Mouse (Mus musculus): ENCODE measurements around the gene Chst8.

Gene Chst8

DNA sequence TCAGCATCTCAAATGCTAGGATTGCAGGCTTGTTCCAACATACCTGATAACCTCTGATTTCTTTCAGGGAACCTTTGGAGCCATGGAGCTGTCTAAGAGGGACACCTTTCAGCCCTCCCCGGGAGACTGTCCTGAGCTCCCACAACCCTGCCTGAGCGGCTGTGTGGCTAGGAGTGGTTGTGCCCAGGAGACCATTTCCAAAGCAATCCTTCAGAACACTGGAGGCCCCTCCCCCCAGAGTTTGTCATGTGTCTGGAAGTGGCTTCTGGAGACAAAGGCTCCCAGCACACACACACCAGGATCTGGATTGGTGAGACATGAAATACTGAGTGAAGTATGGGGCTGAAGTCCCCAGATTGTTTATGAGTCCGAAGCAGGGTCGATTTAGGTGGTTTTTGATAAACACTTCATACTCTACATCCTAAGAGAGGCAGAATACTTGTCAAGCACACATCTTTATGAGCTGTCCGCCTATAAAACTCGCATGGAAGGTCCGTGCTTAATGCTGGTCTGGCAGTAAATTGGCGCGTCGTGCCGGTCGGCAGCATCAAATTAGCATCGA, 12.5 kb downstream of the Chst8 start:
- DNase-seq (ENCODE audit: low read depth), result no peak

DNA sequence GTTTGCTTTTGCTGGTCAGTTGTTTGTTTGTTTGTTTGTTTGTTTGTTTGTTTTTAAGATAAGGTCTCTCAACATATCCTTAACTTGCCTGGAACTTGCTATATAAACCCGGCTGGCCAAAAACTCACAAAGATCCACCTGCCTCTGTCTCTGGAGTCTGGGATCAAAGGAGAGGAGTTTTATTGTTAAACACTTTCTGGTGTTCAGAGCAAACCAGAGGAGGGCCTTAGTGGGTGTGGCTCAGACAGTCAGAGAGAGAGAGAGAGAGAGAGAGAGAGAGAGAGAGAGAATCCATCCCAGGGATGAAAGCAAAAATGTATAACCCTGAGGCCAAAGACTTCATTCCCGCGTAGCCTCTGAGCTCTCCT, 13.1 kb downstream of the Chst8 start:
- no peak for DNase-seq (ENCODE audit: low read depth)

DNA sequence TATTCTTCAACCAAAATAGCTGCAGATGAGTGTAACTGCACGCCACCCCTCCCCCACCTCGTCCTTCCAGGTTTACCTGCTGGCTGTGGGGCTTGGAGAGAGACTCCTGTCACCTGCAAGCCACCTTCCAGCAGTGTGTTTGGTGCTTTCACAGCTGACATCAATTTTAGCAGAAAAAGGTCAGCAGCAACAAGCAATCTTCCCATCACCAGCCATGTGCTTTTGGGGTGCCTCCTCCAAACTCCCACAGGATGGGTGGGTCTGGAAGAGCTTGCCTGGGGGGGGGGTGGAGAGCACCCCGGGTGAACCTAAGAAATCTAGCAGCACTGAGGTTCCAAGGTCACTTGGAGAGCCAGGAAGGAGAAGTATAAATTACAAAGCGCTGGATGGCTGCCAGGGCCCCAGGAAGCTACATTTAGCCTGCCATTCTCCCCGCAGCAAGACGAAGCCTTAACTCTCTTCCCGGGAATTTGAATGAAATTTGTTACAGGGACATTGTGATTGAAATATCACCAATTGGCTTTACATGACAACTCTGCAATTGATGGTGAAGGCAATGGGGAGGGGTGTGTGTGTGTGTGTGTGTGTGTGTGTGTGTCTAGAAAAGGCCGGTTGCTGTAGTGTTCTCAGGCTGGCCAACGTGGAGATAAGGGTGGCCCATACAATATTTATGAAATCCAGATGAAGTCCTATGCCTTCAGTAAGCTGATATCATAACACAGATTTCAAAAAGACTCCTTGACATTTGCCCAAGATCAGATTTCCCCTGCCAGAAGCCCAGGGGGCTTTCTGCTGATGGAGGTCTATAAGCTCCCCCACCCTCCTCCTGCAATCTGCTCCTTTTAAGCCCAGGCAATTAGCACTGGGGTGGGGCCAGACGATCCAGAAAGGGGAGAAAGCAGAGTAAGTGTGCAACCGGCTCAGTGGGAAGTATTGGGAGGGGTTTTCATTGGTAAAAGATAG, 13.8 kb downstream of the Chst8 start:
- DNase-seq (ENCODE audit: low read depth), result no peak

DNA sequence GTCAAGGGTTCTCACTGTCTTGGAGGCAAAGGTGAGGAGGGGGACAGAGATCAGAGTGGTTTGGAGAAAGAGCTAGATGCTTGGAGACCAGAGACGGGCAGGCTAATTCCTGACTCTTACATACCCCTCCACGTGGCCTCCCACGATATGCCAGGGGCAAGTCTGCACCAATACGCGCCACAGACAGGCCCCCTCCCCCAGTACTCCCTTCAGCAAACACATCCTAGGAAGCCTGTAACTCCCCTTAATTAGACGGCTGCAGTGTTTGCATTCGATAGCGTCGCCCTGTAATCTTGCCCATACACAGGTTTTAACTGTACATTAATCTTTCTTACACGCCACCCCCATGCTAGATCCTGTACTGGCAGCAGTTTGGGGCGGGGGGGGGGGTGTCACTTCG, 14.5 kb downstream of the Chst8 start:
- DNase-seq (ENCODE audit: low read depth), result no peak

DNA sequence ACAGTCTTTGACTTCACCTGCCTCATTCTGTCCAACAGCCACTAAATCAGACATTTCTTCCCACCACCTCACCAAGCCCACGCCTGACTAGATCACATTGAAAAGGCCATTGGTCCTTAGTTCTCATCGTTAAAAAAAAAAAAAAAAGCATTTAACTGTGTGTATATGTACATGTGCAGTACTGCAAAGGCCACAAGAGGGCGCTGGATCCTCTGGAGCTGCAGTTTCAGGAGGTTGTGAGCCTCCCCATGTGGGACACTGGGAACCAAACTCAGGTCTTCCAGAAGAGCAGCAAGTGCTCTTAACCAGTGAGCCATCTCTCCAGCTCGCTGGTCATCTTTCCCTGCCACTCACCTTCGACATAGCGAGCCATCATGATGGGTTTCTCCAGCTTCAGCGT, 22.1 kb downstream of the Chst8 start:
- DNase-seq (ENCODE audit: low read depth), result no peak

DNA sequence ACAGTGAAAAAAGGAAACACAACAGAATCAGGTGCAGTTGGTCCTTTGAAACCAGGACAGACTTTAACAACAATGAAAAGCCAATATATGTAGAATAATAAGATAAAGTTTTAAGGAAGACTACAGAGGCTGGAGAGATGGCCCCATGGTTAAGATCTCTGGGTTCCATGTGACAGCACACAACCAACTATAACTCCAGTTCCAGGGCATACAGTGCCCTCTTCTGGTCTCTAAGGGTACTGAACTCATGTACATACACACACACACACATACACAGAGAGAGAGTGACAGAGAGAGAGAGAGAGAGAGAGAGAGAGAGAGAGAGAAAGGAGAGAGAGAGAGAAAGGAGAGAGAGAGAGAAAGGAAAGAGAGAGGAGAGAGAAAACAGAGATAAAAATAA, 25.3 kb downstream of the Chst8 start:
- no peak for DNase-seq (ENCODE audit: low read depth)

DNA sequence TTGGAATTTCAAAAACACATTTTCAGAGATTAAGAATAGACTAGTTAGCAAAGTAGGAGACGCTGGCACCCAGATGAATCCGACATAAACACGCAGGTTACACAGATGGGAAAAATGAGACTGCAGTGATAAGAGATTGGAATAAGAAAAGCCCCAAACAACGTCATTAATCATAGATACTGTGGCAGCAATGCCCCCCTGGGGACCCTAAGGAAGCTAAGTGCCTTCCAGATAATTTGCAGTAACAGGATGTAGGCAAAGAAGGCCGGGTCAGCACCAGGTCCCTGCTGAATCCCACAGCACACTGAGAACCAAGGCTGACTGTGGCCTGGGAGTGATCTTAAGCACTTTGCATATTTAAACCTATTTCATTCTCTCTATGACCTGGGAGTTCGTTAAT, 27.5 kb downstream of the Chst8 start:
- DNase-seq (ENCODE audit: low read depth), result no peak

DNA sequence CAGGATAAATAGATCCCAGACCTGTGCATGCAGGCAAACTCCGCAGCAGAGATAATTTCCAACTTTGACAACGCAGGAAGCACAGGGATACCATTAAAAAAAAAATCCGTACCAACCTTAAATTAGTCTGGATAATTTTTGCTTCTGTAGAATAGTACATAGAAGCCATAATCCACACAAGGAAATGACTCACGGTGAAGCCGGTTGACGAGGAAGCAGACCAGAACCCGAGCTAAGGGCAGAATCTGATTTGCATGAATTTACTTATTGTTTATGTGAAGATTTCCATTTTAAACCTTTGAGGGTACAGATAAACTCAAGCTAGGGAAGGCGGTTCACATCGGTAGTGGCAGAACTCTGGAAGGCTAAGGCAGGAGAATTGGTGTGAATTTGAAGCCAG, 28.0 kb downstream of the Chst8 start:
- DNase-seq (ENCODE audit: low read depth), result no peak

DNA sequence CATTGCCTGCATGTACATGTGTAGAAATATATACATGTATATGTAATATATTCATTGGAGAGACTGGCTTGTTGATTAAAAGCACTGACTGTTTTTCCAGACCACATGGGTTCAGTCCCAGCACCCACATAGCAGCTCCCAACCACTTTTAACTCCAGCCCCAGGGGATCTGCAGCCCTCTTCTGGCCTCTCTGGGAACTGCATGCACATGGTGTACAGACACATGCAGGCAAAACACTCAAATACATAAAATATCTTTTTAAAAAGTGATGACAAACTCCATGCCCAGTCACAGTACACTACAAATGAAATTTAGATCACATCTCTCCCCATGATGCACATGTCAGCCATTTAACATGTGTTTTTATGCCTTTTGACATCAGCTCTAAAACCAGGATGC, 30.5 kb downstream of the Chst8 start:
- DNase-seq (ENCODE audit: low read depth), result no peak

DNA sequence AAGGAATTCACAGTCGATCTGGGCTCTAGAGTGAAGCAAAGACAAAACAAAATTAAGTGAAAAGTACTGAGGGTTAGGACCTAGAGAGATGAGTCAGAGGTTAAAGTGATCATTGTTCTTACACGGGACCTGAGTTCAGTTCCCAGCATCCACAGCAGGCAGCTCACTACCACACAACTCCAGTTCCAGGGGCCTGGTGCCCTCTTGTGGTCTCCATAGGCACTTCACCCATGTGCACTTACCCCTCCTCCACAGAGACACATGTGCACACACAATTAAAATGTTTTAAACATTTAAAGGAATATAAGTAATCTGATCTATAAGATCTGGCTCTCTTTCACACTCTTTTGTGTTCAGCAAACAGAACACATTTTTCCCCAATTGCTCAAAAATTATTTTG, 31.3 kb downstream of the Chst8 start:
- DNase-seq (ENCODE audit: low read depth), result no peak

DNA sequence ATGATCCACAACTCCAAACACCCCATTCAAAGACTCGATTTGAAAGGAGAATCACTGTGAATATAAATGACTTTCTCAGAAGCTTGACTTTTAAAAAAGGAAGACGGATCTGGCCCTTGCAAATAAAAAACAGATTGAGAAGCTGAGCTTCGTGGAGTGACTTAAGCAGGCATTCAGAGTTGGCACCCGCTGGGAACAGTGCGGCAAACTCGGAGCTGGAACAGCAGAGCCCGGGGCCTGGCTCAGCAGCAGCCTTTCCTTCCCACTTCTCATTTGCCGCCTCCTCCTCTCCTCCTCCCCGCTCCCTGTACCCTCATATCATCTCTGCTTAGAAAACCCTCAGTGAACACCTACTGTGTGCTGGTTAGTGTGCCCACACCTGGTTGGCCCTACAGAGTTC, 34.1 kb downstream of the Chst8 start:
- no peak for DNase-seq (ENCODE audit: low read depth)

DNA sequence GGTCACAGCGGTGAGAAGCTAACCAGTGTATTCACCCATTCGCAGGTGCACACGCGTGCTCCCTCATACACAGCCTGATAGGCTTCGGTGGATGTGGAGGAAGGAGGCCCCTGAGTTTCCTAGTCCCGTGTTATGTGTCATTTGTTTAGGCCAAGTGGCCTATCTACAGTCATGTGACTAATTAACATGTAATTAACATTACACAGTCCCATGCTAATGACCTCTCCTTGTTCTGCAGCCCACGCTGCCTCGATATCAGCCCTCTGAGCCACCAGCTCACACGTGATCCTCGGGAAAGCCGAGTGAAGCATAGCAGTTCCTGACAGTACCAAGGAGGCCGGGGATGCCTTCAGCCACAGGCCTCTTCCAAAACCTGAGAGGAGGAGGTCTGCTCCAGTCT, 36.9 kb downstream of the Chst8 start:
- no peak for DNase-seq (ENCODE audit: low read depth)

DNA sequence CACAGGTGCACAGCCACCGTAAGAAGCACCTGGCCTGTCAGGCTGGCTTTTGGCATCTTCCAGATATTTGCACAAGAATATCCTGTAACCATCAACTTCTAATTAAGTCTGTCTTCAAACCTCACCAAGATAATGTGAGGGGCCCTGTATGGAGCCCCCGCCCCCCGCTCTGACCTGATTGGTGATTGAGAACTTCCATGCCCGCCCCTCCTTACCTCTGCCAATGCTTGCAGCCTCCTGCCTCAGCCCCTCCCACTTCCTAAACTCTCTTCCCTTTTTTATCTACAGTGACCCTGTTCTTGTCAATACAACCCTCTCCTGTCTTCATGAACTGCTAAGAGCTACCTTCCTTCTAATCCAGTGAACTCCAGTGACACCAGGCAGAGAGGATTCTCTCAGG, 37.6 kb downstream of the Chst8 start:
- DNase-seq (ENCODE audit: low read depth), result no peak

DNA sequence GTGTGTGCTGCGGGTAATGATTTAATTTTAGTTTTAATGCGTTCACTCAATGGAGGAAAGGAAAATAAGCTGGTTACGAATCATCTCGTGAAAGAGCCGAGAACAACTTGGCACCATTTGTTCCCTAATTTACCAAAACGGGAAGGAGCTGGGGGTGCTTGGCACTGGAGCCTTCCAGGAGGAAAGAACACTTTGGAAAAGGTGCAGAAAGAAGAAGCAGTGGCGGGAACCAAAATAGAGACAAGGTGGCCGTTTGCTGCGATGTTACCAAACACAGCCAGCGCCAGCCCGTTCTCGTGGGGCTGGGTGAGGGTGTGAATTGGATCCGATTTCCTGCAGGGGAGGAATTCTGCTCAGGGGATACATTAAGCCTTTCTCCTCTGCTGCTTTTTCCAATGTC, 38.5 kb downstream of the Chst8 start:
- DNase-seq (ENCODE audit: low read depth), result no peak

DNA sequence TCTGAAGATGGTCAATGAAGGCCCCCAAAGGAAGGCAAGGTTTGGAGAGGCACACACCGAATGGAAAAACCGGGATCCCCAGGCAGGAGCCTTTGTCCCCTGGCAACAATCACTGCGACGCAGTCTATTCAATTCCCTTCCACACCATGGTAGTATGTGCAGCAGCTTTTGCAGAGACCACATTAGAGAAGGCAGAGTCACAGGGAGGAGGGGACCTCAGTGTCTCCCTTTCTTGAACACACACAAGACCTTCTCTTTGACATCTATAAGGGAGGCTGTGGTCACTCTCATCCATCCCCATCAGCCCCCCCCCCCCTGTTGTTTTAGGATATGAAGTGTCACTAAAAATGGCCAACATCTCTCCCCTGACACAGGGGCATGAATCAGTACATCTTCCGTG, 39.2 kb downstream of the Chst8 start:
- no peak for DNase-seq (ENCODE audit: low read depth)

DNA sequence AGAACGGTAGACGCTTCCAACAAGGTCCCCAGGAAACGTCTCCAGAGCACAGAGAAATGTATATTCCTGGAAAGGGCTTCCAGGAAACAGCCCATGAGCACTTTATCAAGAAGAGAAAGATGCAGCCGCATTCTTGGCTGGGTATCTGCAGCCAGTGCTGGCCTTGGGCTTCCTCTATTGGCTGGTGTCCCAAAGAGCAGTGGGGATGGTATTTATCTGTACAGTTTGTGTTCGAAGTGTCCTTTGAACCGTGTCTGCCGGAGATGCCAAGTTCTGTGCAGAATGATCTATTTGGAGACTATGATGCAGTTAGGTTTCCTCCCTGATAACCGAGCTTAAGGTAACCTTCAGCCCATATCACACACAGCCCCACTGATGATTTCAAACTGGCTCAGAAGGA, 43.0 kb downstream of the Chst8 start:
- no peak for DNase-seq (ENCODE audit: low read depth)

DNA sequence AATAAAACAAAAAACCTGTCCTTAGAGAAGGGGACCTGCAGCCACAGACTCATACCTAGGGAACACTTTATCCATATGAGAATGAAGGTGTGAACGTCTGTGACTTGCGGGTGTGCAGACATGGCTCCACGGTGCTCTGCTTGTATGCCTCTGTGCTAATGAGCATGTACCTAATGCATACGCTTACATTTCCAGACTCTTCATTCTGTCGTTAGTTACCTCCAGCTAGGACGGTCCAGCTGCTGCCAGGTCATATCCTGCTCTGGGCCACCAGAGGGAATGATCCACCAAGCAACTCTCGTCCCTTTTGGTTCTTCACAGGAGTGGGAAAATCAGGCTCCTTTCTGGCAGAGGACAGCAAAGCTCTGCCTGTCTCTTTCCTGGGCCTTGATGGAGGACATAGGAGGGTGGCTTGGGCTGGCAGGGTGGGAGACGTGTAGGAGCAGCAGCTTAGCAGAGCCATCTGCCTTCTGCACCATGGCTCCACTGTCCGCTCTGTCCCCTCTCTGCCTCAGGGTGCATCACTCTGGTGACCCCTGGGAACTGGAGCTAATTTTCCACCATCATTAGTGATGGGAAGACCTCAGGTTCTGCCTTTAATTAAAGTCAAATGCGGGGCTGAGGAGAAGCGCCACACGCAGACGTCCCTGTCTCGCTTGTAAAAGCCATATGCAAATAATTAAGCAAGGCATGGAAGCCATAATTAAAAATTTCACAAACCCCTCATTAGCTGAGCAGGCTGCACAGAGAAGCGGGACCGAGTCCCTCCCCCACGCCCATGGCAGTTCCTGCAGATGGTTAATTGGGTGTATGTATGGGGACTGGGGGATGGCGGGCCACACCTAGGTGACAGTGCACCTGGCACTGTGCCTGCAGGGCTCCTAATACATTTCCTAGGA, 48.0 kb downstream of the Chst8 start:
- no peak for DNase-seq (ENCODE audit: low read depth)

DNA sequence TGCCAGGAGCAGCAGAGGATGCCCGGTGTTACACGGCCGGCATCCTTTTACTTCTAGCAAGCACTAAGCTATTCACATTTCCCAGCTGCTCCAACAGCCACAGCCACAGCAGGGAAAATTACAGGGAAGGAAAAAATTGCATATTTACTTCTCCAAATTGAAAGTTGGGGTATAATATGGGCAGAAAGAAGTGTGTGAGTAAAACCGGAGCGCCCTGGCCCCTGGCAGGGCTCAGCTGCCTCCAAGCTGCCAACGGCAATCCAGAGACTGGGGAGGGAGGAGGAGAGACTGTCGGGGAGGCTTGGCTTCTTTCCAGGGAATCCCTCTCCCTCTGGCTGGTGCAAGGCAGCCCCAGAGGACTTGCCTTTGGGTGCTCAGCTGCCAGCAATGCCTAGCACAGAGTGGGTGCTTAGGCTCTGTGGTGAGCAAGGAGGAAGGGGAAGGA, 53.1 kb downstream of the Chst8 start:
- no peak for DNase-seq (ENCODE audit: low read depth)

DNA sequence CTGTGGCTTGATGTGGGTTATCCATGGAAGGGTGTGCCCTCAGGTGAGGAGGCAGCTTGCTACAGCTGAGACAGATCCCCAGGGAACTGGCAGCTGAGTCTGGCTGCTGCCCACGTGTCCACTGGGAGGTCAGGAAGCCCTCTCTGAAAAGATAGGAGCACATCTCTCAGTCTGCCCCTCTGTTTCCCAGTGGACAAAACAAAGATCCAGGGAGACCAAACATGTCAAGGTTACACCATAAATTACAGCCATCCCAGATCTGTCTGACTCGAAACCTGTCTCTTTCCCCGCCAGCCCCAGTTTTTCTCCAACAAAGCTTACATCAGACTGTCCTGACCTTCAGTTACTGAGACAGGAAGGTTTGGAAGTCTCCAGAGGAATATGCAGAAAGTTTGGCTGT, 53.8 kb downstream of the Chst8 start:
- no peak for DNase-seq (ENCODE audit: low read depth)

DNA sequence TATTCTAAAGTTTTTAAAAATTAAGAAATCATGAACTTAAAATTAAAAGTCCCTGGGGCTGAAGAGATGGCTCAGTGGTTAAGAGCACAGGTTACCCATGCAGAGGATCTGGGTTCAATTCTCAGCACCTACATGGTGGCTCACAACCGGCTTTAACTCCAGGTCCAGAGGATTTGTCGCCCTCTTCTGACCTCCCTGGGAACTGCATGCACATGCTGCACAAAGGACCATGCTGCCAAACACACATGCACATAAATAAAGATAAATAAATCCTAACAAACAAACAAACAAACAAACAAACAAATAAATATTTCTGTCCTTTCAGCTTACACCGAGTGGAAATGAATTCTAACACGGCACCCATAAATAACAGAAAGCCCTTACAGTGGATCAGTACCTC, 55.0 kb downstream of the Chst8 start:
- no peak for DNase-seq (ENCODE audit: low read depth)

DNA sequence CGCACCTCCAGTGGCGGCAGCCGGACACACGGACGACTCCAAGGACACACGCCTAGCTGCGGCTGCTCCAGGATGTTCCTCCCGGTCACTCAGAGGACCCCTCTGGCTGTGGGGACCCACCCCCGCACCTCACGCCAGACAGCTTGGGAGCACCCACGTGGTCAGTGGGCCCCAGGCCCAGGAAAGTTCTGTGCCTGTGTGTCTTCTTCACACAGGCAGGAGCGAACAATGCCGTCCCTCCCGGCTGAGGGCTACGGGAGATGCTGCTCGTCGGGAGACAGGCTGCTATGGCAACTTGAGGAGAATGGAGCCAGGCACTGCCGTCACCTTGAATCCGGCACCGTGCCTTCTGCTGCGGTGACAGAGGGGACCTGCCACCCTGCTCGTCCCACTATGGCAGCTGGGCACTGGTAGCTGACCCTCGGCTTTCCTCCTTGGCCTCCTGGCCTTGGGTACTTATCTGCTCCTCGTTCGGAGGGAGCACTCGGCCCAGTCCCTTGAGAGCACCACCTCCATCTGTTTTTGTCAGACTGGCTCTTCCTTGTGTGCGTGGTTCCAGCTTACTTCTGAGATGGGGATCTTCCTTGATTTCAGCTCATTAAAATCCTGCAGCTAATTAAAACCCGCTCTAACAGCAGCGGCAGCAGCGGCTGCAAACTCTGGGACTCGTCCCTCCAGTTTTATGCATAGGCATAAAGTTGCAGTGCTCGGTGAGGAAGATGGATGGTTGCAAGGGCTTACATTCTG, 59.2 kb downstream of the Chst8 start:
- no peak for DNase-seq (ENCODE audit: low read depth)

DNA sequence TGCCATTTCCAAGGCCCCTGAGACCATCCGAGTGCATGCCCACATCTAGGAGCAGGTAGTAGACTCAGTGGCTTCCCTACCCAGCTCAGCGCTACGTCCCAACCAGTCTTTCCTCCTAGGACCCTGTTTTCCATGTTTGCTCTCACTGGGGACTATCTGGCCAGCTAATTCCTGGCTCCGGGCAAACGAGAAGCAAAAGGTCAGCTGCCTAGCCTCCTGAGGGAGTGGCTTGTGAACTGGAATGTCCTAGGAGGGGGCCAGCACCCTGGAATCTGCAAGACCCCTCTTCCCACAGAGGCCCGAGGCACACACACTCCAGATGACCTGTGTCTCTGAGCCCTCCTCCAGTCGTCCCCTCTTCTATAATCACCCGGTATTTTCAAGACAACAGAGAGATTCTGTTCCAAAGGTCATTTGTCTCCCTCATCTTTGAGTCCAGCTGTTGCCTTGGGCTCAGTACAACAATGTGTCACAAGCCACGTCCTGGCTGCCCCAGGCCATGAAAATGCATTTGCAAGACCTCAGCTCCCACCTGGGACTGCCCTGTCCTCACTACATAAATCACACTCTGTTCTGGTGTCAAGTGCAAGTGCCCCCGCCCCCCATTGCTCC, 60.3 kb downstream of the Chst8 start:
- DNase-seq (ENCODE audit: low read depth), result no peak
